Mouse (Mus musculus) bone marrow macrophage, adult 2 months (primary cell): ENCODE results near the gene Ksr2.

ENCODE experiments used
- CTCF ChIP-seq: IDR thresholded peaks from 2 replicates; pipeline ENCODE4 v1.5.1; 2012; ENCODE audit warnings: low read depth, mild to moderate bottlenecking, low read length, moderate library complexity
- POLR2A ChIP-seq: IDR thresholded peaks from 2 replicates; pipeline ENCODE4 v1.6.1; 2012; ENCODE audit warnings: mild to moderate bottlenecking, low read depth, low read length, borderline replicate concordance

GRCm38 (mm10) chr5:117731311-117731710, 317.5 kb downstream of the Ksr2 start:
- TF ChIP-seq CTCF (no peak), POLR2A (no peak)
